Mouse (Mus musculus): ENCODE measurements around the gene Lmod3.

Gene Lmod3

GRCm38 (mm10) chr6:97276890-97277497 is 24.4 kb upstream of the Lmod3 start:
- in situ Hi-C loops (cut with MseI, MboI), result loop anchor here (5.0 to 10.0 kb wide), 3 partner anchors 135 to 248 kb away; no protein-coding TSS in a partner anchor

GRCm38 (mm10) chr6:97276366-97276765 is 23.8 kb upstream of the Lmod3 start:
- in situ Hi-C loops (cut with MseI, MboI), result loop anchor here (5.0 to 10.0 kb wide), 3 partner anchors 136 to 248 kb away; no protein-coding TSS in a partner anchor

GRCm38 (mm10) chr6:97275760-97276159 is 23.2 kb upstream of the Lmod3 start:
- in situ Hi-C loops (cut with MseI, MboI), result loop anchor here (5.0 to 10.0 kb wide), 3 partner anchors 137 to 249 kb away; no protein-coding TSS in a partner anchor

DNA sequence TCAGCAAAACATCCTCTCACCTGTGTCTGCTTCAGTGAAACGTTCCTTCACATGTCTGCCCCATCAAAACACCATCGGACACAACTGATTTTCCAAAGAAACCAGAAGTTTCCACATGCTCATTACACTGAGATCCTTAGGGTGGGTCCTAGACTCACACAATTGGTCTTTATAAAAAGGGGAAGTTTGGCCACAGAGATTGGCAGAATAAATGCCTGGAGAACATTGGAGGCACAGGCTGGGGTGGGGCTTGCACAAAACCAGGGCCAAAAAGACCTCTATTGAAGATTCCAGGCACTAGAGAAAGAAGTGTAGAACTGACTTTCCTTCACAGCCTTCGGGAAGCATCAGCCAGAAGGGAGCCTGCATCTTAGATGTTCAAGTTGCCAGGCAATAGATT is 21.2 kb upstream of the Lmod3 start:
- in situ Hi-C loops (cut with MseI, MboI), result loop anchor here (10.0 to 25.0 kb wide), 2 partner anchors 251 to 464 kb away; no protein-coding TSS in a partner anchor

DNA sequence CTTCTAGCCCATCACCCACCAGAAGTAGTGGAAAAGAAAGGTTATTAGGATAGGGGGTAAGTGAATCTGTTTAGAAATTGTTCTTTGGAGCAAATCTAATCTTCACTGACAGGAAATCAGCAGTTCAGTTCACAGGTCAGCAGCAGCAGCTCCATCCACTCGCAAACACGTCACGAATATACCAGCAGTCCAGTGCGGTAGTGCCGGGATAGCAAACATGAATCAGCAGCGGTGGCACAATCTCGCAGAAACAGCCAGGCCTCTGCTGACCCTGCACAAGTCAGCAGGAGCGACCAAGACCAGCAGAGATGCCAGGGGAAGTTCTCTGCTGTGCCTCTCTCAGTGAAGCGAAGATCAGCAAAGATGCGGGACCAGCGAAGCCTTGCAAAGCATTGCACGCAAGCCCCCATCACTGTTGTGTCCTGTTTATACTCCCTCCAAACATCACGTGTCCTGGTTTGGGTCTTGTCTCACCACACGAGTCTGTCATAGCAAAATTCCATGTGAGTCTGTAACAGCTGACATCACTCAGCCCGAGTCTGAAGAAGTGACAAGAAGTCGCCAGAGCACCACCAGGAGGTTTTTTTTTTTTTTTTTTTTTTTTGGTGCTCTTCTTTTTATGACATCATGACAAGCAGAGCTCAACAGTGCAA is 20.6 kb upstream of the Lmod3 start:
- in situ Hi-C loops (cut with MseI, MboI), result loop anchor here (10.0 to 25.0 kb wide), 2 partner anchors 252 to 464 kb away; no protein-coding TSS in a partner anchor

DNA sequence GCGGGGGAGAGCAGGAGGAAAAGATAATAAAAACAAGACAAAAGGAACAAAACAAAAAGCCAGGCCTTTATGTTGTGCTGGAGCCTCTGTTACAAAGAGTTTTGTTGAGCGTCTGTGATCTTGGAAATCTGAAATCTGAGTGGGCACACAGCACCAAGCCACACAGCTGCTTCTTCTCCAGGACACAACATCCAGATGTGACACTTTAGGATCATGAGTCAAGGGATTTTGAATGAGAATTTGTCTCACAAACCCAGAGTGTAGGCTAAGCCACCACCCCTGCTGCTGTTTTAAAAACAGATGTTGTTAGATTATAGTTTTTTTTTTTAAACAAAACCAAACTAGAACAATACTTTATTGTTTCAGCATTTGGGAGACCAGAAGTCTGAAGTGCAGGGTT is 19.8 kb upstream of the Lmod3 start:
- in situ Hi-C loops (cut with MseI, MboI), result loop anchor here (10.0 to 25.0 kb wide), 2 partner anchors 252 to 465 kb away; no protein-coding TSS in a partner anchor

GRCm38 (mm10) chr6:97269596-97269995 is 17.0 kb upstream of the Lmod3 start:
- in situ Hi-C loops (cut with MseI, MboI), result loop anchor here (25.0 kb wide), 1 partner anchor 468 kb away; no protein-coding TSS in a partner anchor

GRCm38 (mm10) chr6:97267132-97267531 is 14.6 kb upstream of the Lmod3 start:
- in situ Hi-C loops (cut with MseI, MboI), result loop anchor here (25.0 kb wide), 1 partner anchor 470 kb away; no protein-coding TSS in a partner anchor

- in situ Hi-C loops (cut with MseI, MboI), result loop anchor here (25.0 kb wide), 1 partner anchor 471 kb away; no protein-coding TSS in a partner anchor
Observed at GRCm38 (mm10) chr6:97266661-97267060, 14.1 kb upstream of the Lmod3 start.

DNA sequence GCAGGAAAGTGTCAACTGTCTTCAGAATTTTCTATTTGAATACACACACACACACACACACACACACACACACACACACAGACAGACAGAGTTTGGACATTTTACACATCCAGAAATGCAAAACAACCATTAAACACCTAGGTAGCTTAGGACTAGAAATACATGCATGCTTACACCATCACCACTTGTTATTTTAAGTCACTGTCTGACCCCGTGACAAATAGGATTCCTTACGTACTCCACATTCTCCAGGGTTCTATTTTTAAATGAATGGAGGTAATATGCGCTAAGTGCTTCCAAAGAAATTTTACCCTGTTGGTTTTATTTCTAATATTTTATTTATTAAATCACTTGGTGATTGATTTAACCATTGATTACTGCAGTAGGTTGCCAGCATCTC is 13.1 kb upstream of the Lmod3 start:
- in situ Hi-C loops (cut with MseI, MboI), result loop anchor here (25.0 kb wide), 1 partner anchor 472 kb away; no protein-coding TSS in a partner anchor

DNA sequence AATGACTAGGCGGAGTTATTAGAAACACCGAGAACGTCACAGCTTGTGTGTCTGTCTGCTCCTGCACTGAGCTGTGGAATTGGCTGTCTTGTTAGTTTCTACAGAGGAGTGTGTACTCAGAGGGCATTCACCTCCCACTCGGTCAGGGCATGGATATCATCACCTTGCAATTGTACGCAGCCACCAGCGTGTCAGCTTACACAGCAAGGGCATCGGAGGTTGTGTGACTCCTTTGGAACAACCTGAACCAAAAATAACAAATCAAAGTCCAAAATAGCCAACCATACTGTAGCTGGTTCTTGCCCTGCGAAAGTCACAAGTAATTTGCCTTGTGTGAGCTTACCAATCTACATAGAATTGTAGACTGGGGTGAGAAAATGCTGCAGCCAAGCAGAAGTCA is 12.7 kb upstream of the Lmod3 start:
- in situ Hi-C loops (cut with MseI, MboI), result loop anchor here (25.0 kb wide), 1 partner anchor 472 kb away; no protein-coding TSS in a partner anchor

GRCm38 (mm10) chr6:97263750-97264149 is 11.2 kb upstream of the Lmod3 start:
- in situ Hi-C loops (cut with MseI, MboI), result loop anchor here (25.0 kb wide), 1 partner anchor 474 kb away; no protein-coding TSS in a partner anchor

DNA sequence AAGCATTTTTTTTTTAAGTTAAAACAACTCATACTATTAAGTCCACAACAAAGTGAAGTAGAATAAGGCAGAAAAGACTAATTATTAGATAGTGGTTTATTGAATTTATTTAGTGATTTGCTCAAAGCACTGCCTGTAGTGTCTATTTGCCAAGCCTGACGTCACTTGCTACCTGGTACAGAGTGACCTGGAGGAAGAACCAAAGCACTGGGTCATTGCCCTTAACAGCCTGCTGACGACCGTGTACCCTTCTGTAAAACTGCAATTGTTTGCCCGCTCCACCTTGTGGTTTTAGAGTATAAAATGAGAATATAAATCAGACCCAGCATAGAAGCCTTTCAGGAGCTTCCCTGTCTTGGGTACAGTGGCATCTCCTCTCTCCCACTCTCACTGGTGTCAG is 9.7 kb upstream of the Lmod3 start:
- in situ Hi-C loops (cut with MseI, MboI), result loop anchor here (25.0 kb wide), 1 partner anchor 475 kb away; no protein-coding TSS in a partner anchor

DNA sequence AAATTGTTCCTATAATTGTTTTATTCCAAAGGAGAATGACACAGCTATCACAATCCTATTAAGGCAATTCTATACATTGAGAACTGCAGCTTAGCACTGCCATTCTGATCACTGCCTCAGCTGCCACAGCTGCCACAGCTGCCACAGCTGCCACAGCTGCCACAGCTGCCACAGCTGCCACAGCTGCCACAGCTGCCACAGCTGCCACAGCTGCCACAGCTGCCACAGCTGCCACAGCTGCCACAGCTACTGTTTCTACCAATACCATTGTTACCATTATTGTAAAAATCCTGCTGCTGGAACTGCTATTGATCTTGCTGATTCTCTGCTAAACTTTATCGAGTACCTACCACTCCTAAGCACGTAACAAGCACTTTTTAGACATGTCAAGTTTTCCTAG is 7.4 kb upstream of the Lmod3 start:
- in situ Hi-C loops (cut with MseI, MboI), result loop anchor here (10.0 to 25.0 kb wide), 2 partner anchors 265 to 477 kb away; no protein-coding TSS in a partner anchor

GRCm38 (mm10) chr6:97258489-97258888 is 5.9 kb upstream of the Lmod3 start:
- in situ Hi-C loops (cut with MseI, MboI), result loop anchor here (10.0 to 25.0 kb wide), 2 partner anchors 266 to 479 kb away; no protein-coding TSS in a partner anchor

GRCm38 (mm10) chr6:97252086-97252485 is 473 bp downstream of the Lmod3 start:
- in situ Hi-C loops (cut with MseI, MboI), result loop anchor here (10.0 to 25.0 kb wide), 2 partner anchors 273 to 485 kb away; no protein-coding TSS in a partner anchor

- in situ Hi-C loops (cut with MseI, MboI), result loop anchor here (10.0 to 25.0 kb wide), 2 partner anchors 274 to 486 kb away; no protein-coding TSS in a partner anchor
Observed at GRCm38 (mm10) chr6:97250966-97251365, 1.6 kb downstream of the Lmod3 start.

- in situ Hi-C loops (cut with MseI, MboI), result no loop called here
Observed at GRCm38 (mm10) chr6:97245200-97245599, 7.4 kb downstream of the Lmod3 start.

- in situ Hi-C loops (cut with MseI, MboI), result no loop called here
Observed at GRCm38 (mm10) chr6:97242522-97242921, 10.0 kb downstream of the Lmod3 start.

GRCm38 (mm10) chr6:97240092-97240491 is 12.5 kb downstream of the Lmod3 start:
- in situ Hi-C loops (cut with MseI, MboI), result no loop called here

DNA sequence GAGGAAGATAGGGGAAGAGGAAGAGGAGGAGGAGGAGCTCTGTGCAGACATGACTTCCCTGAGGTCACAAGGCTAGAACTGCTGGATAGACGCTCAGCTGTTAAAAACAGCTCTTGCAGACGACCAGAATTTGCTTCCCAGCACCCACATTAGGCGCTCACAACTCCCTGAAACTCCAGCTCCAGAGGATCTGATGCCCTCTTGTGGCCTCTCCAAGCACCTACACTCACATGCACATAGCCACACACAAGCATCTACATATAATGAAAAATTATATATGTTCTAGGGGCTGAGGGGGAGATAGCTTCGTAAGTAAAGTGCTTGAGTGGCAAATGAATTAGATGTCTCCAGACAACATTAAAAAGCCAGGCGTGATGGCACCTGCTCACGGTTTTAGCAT is 13.2 kb downstream of the Lmod3 start:
- in situ Hi-C loops (cut with MseI, MboI), result no loop called here

- in situ Hi-C loops (cut with MseI, MboI), result no loop called here
Observed at GRCm38 (mm10) chr6:97236088-97236487, 16.5 kb downstream of the Lmod3 start.

All from mouse trophoblast stem cell (cell line).